Mouse (Mus musculus) hindbrain, postnatal 0 days (tissue): ENCODE measurements around the gene Dnah11. TPM values are rescaled to one million over a fixed set of nuclear protein-coding genes. Genes with fewer than 3 reads are reported as not detected.

Experiments used
- ATAC-seq: fragments of 200-750 bp; cut with Nextera tagmentation; 2 replicates; pipeline ENCODE4 v1.8.0; 2017; ENCODE audit warnings: mild to moderate bottlenecking, moderate TSS enrichment, moderate library complexity
- DNase-seq: peaks from one replicate; pipeline ENCODE4 v3.0.0-alpha.2; 2015; ENCODE audit warnings: low spot score
- H3K27ac ChIP-seq: fragments of 300-500 bp; sonication (generic); 2 replicates; pipeline ENCODE4 v1.5.1; 2014; ENCODE audit warnings: mild to moderate bottlenecking
- H3K27me3 ChIP-seq: fragments of 300-500 bp; sonication (generic); 2 replicates; pipeline ENCODE4 v1.6.1; 2014; ENCODE audit warnings: low read length, mixed read lengths; ENCODE audit not compliant: insufficient read depth
- H3K36me3 ChIP-seq: fragments of 300-500 bp; sonication (generic); 2 replicates; pipeline ENCODE4 v1.6.1; 2014; ENCODE audit warnings: low read length, mixed read lengths; ENCODE audit not compliant: insufficient read depth
- H3K4me1 ChIP-seq: fragments of 300-500 bp; sonication (generic); 2 replicates; pipeline ENCODE4 v1.6.1; 2014; ENCODE audit warnings: antibody characterized with exemption, low read length, mixed read lengths; ENCODE audit not compliant: insufficient read depth
- H3K4me2 ChIP-seq: fragments of 300-500 bp; sonication (generic); 2 replicates; pipeline ENCODE4 v1.6.1; 2014; ENCODE audit warnings: low read depth, mild to moderate bottlenecking, low read length, moderate library complexity, mixed read lengths
- H3K4me3 ChIP-seq: fragments of 300-500 bp; sonication (generic); 2 replicates; pipeline ENCODE4 v1.5.1; 2014; ENCODE audit warnings: low read length
- H3K9ac ChIP-seq: fragments of 300-500 bp; sonication (generic); replicated peaks from 2 replicates; pipeline ENCODE4 v1.6.1; 2014; ENCODE audit warnings: mild to moderate bottlenecking, low read length, moderate library complexity, mixed read lengths
- H3K9me3 ChIP-seq: fragments of 300-500 bp; sonication (generic); 2 replicates; pipeline ENCODE4 v1.6.1; 2016; ENCODE audit warnings: low read length, mixed read lengths
- CTCF ChIP-seq: IDR thresholded peaks from 2 replicates; pipeline ENCODE4 v1.5.1; 2016; ENCODE audit warnings: antibody characterized with exemption, control low read depth, low read depth
- WGBS: fragments of 180-500 bp; shearing (Covaris S2); extraction: QIAGEN DNeasy Blood & Tissue Kit; methylation state at CpG from one replicate; pipeline ENCODE4 v1.1.7; 2014; 5-methylcytosine and 5-hydroxymethylcytosine counted together
- polyA plus RNA-seq: library from polyadenylated mRNA; unstranded; fragments of >200 nt; fragmentation: Nextera tagmentation; extraction: Ambion mirVana; gene quantifications from 2 replicates; pipeline ENCODE4 v1.2.1, GENCODE M21; 2015
- total RNA-seq: library from RNA; depleted of rRNA; stranded (reverse); fragments of >200 nt; gene quantifications from 2 replicates; pipeline ENCODE4 v1.2.3, GENCODE M21; 2014; rRNA removed

Dnah11 gene
- 1.5 and 1.7 TPM in 2 replicates for total RNA-seq
- polyA plus RNA-seq = 0.09 and 0.71 TPM in 2 replicates

DNA sequence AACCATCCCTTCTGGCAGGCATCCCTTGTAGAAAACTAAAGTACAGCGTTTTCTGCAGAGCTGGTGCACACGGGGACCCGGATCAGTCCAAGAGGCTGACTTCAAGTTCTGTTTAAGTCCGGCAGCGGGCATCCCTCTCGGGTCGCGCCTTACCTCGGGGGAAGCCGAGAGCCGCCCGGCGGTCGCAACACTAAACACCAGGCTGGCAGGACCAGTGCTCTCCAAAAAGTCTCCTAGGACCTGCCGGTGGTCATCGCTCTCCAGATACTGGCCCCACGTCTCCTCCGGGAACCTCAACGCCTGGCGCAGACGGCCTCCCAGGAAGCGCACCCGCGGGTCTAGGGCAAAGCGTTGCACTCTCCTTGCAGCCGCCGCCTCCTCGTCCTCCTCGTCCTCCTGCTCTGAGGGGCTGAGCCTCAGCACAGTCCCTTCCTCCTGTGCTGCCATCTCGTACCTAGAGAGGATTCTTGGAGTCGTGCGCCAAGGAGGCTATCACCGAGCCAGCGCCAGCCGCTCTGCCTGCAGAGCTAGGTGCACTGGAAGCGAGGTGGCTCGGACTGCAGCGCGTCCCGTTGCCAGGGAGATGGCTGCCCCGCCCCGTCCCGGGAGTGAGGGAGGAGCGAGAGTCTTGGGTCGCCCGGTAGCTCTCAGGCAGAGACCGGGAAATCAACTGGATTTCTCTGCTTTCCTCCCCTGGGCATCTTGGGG is at the start of gene Dnah11:
Gene Dnah11, minus strand, starts transcription at position 658 of the 708 bp plus-strand sequence.
- peak within 1 kb of the TSS; percentile 48 for H3K4me3 ChIP-seq
- peak within 1 kb of the TSS; percentile 31 for H3K9ac ChIP-seq
- peak; percentile 66 for DNase-seq
- H3K9me3 ChIP-seq = no peaks in the 10 kb centered on the region
- no peak within 1 kb of the TSS for H3K27ac ChIP-seq
- ATAC-seq = peak; percentile 88
- no peaks in the 10 kb centered on the region for H3K4me1 ChIP-seq
- 0% methylated on average over 47 of the region's 47 CpGs for WGBS
- peaks cover 12% of the 10 kb centered on the region for H3K27me3 ChIP-seq
- peak within 1 kb of the TSS; percentile 93 for H3K4me2 ChIP-seq
- TF ChIP-seq CTCF = no peak
- no peaks in the 10 kb centered on the region for H3K36me3 ChIP-seq

DNA sequence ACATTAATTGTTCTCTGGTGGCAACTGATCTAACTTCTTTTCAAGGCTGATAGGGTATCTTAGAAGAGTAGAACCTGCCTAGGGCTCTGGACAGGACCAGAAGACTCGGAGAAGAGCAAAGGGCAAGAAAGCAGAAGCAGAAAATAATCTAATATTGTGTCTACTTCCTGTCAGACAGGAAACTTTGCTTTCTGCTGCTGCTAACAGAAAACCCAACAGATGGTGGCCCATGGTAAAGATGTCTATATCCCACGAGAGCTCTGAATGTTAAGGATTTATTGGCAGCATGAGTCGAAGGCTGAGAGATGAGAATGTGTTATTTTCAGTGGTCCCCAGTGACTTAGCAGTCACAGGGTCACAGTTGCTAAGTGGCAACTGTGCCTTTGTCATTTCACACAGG is 22.3 kb upstream of the Dnah11 start:
- Histone ChIP-seq H3K4me3 (no peak overlapping the region), H3K4me2 (no peak overlapping the region), H3K4me1 (no peaks in the 10 kb centered on the region), H3K9ac (no peak overlapping the region), H3K36me3 (no peaks in the 10 kb centered on the region), H3K27ac (no peak overlapping the region), H3K9me3 (no peaks in the 10 kb centered on the region), H3K27me3 (no peaks in the 10 kb centered on the region)
- TF ChIP-seq CTCF = no peak
- ATAC-seq = no peak
- WGBS = 53% methylated on average over 3 of the region's 3 CpGs
- peak; percentile 3 for DNase-seq

DNA sequence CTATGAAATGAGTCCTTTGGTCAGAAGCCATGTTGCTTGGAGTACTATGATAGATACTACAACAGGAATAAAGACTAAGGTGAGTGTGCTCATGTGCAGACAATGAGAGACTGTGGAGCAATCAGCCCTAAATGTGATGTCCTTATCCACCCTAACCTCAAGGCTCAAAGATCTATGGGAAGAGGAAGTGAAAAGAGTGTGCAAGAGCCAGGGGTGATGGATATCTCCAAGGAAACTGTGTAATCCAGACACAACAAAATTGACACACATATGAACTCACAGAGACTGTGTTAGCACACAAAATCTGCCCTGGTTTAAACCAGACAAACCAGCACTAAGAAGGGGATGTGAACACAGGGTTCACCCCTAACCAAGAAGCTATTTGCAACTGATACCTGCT is 21.2 kb upstream of the Dnah11 start:
- Histone ChIP-seq H3K27ac (no peak overlapping the region), H3K4me2 (no peak overlapping the region), H3K4me3 (no peak overlapping the region), H3K27me3 (no peaks in the 10 kb centered on the region), H3K9ac (no peak overlapping the region), H3K36me3 (no peaks in the 10 kb centered on the region), H3K9me3 (no peaks in the 10 kb centered on the region), H3K4me1 (no peaks in the 10 kb centered on the region)
- DNase-seq (no peak), ATAC-seq (no peak)
- no peak for TF ChIP-seq CTCF

DNA sequence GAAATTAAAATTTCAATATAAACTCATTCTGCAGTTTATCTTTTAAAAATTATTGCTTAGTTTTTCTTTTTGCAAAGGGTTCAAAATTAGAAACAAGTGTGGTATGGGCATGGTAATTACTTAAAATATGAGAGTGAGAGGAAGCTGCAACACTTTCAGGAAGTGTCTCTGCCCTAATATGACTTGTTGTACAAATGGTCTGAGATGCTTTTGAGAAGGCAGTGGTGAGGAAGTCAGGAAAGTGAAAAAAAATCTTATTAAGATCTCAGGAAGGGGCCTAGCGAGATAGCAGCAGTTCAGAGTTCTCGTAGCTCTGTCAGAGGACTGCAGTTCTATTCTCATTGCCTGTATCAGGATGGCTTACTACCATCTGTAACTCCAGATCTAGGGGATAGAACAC is 13.3 kb upstream of the Dnah11 start:
- Histone ChIP-seq H3K4me1 (no peaks in the 10 kb centered on the region), H3K36me3 (no peaks in the 10 kb centered on the region), H3K27me3 (no peaks in the 10 kb centered on the region), H3K4me3 (no peak overlapping the region), H3K9ac (no peak overlapping the region), H3K27ac (no peak overlapping the region), H3K4me2 (no peak overlapping the region), H3K9me3 (no peaks in the 10 kb centered on the region)
- DNase-seq = no peak
- no peak for ATAC-seq
- WGBS = 87% methylated on average over 2 of the region's 2 CpGs
- TF ChIP-seq CTCF = no peak

DNA sequence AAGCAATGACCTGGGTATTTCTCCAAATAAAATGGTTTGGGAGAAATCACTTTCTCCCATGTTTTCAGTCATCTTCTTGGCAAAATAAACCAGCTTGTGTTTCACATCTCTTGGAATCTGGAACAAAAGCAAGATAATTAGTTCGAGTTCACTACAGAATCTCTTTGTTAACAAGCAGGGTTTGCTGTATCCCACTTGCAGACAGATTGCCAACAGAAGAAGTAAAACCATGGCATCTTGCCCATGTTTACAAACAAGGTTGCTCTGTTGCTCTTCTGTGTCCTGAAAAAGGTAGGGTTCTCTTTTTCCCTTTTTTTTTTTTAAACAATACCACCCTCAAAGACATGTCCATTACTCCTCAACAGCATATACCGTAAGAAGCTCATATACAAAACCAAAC is 2.3 kb downstream of the Dnah11 start:
- H3K36me3 ChIP-seq = no peaks in the 10 kb centered on the region
- H3K4me2 ChIP-seq = no peak overlapping the region
- no peak overlapping the region for H3K9ac ChIP-seq
- DNase-seq (no peak), ATAC-seq (no peak)
- H3K9me3 ChIP-seq = no peaks in the 10 kb centered on the region
- H3K4me1 ChIP-seq = no peaks in the 10 kb centered on the region
- WGBS = 54% methylated on average over 2 of the region's 2 CpGs
- H3K27ac ChIP-seq = no peak overlapping the region
- no peak overlapping the region for H3K4me3 ChIP-seq
- TF ChIP-seq CTCF = no peak
- H3K27me3 ChIP-seq = peaks cover 12% of the 10 kb centered on the region

DNA sequence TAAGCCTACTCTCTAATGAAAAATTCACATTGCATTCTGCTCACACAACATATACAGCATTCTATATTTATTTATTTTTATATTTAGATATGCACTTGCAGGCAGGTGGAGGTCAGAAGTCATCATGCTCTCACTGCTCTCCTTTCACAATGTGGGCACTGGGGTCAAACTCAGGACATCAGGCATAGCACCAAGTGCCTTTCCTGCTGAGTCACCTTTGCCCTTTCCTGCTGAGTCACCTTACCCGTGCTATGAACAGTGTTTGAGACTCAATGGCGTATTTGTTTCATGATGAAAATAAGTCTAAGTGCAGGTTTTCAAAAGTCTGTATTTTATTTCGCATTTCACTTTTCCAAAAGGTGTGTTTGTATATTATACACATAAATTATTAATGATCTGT is 9.3 kb downstream of the Dnah11 start:
- H3K27me3 ChIP-seq = no peaks in the 10 kb centered on the region

DNA sequence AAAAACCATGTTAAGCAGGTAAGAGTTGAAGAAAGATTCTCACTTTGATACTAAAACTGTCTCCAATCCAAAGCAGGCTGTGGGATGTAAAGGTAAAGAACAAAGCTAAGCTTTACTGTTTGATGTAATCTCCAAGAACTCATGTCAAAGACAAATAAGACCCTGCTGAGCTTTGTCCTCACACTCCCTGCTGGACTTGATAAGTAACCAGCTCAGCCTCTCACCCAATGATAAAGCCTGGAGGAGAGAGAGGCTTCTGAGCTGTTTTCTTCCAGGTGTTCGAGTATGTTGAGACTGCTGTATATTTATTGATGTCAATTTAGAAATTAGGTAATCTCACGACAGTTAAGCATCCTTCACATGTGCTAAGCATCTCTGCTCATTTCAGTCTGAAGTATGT is 11.2 kb downstream of the Dnah11 start:
- Histone ChIP-seq H3K9me3 (no peaks in the 10 kb centered on the region), H3K27me3 (no peaks in the 10 kb centered on the region), H3K9ac (no peak overlapping the region), H3K4me2 (no peak overlapping the region), H3K4me3 (no peak overlapping the region), H3K27ac (no peak overlapping the region), H3K36me3 (no peaks in the 10 kb centered on the region), H3K4me1 (no peaks in the 10 kb centered on the region)
- no peak for TF ChIP-seq CTCF
- WGBS = 46% methylated on average over 2 of the region's 2 CpGs
- DNase-seq = no peak
- ATAC-seq = no peak

More for the DNA sequence above, 9.3 kb downstream of the Dnah11 start:
- no peak for TF ChIP-seq CTCF
- Histone ChIP-seq H3K36me3 (no peaks in the 10 kb centered on the region), H3K9me3 (no peaks in the 10 kb centered on the region), H3K4me2 (no peak overlapping the region), H3K27ac (no peak overlapping the region), H3K4me1 (no peaks in the 10 kb centered on the region), H3K9ac (no peak overlapping the region), H3K4me3 (no peak overlapping the region)
- no peak for ATAC-seq
- DNase-seq = no peak
- WGBS = 66% methylated on average over 3 of the region's 3 CpGs
